Mouse (Mus musculus) left cerebral cortex, postnatal 36 days (tissue): Measurements from ENCODE around the gene Mrm2. TPM values are rescaled to one million over a fixed set of nuclear protein-coding genes. Genes with fewer than 3 reads are reported as not detected.

ENCODE experiments used
- DNase-seq, 2 experiments: peaks; one replicate each; pipeline ENCODE4 v3.0.0; 2021 to 2022; ENCODE audit warnings: low spot score in 2 of 2, mixed read lengths in 1 of 2
- intact Hi-C: fragments of 180-260 bp; cut with DNase I; formaldehyde crosslinking; loops from one replicate; pipeline ENCODE4 v1.15.1; 2025
- total RNA-seq, 2 experiments: library from RNA; stranded (reverse); gene quantifications; 2 replicates each; pipeline ENCODE4 v1.2.3; 2021

The Mrm2 gene
- total RNA-seq, 2 experiments from 2014 or later, result 8.9 to 11.5 TPM

- DNase-seq, result no peak
- intact Hi-C loops, result loop anchor here (10.0 kb wide), 1 partner anchor 255 kb away; the partner anchor contains the start of gene Lfng
These were observed 18.2 kb upstream of the Mrm2 start for GRCm38 (mm10) chr5:140349882-140350281.

- no peak for DNase-seq
- intact Hi-C loops, result loop anchor here (10.0 kb wide), 1 partner anchor 259 kb away; the partner anchor contains the start of gene Lfng
These were observed 14.4 kb upstream of the Mrm2 start for GRCm38 (mm10) chr5:140346050-140346449.

- intact Hi-C loops, result loop anchor here (10.0 kb wide), 1 partner anchor 260 kb away; the partner anchor contains the start of gene Lfng
- no peak for DNase-seq
These were observed 13.5 kb upstream of the Mrm2 start for GRCm38 (mm10) chr5:140345244-140345643.

GRCm38 (mm10) chr5:140342880-140343279 lies 11.2 kb upstream of the Mrm2 start:
- intact Hi-C loops, result loop anchor here (10.0 kb wide), 1 partner anchor 262 kb away; the partner anchor contains the start of gene Lfng
- DNase-seq, result no peak

- intact Hi-C loops, result loop anchor here (5.0 to 10.0 kb wide), 2 partner anchors 72 to 265 kb away; partner anchors contain the start of gene Lfng
These were observed 8.1 kb upstream of the Mrm2 start for GRCm38 (mm10) chr5:140339836-140340235.

GRCm38 (mm10) chr5:140338779-140339178 lies 7.1 kb upstream of the Mrm2 start:
- intact Hi-C loops, result loop anchor here (5.0 kb wide), 1 partner anchor 74 kb away; no protein-coding TSS in a partner anchor
- DNase-seq, result no peak

More at GRCm38 (mm10) chr5:140339836-140340235, 8.1 kb upstream of the Mrm2 start:
- DNase-seq, result no peak

GRCm38 (mm10) chr5:140336680-140337079 lies 5.0 kb upstream of the Mrm2 start:
- intact Hi-C loops, result loop anchor here (5.0 kb wide), 1 partner anchor 76 kb away; no protein-coding TSS in a partner anchor
- DNase-seq, result peak in 1 of 2 experiments; percentile 15

GRCm38 (mm10) chr5:140333631-140334030 lies 1.9 kb upstream of the Mrm2 start:
- intact Hi-C loops, result loop anchor here (5.0 kb wide), 1 partner anchor 496 kb away; no protein-coding TSS in a partner anchor
- no peak for DNase-seq

- DNase-seq, result no peak
- intact Hi-C loops, result loop anchor here (5.0 kb wide), 1 partner anchor 495 kb away; no protein-coding TSS in a partner anchor
These were observed 821 bp upstream of the Mrm2 start for GRCm38 (mm10) chr5:140332519-140332918.

GRCm38 (mm10) chr5:140324058-140324457 lies 7.6 kb downstream of the Mrm2 start:
- no peak for DNase-seq
- intact Hi-C loops, result loop anchor here (5.0 kb wide), 1 partner anchor 93 kb away; the partner anchor contains the start of gene Eif3b

GRCm38 (mm10) chr5:140321756-140322575 lies 9.7 kb downstream of the Mrm2 start:
- DNase-seq, result no peak
- intact Hi-C loops, result loop anchor here (5.0 kb wide), 1 partner anchor 95 kb away; the partner anchor contains the start of gene Eif3b

GRCm38 (mm10) chr5:140321042-140321755 lies 10.5 kb downstream of the Mrm2 start, which contains the start of the genes Mad1l1 and Nudt1:
Gene Mad1l1 (minus strand): TSS chr5:140321552.
Gene Nudt1 (plus strand): TSS chr5:140321656.
- intact Hi-C loops, result loop anchor here (5.0 kb wide), 1 partner anchor 96 kb away; the partner anchor contains the start of gene Eif3b
- DNase-seq, result peak; percentile 89 to 91

GRCm38 (mm10) chr5:140316716-140317115 lies 15.0 kb downstream of the Mrm2 start:
- intact Hi-C loops, result no loop called here

GRCm38 (mm10) chr5:140307602-140308001 lies 24.1 kb downstream of the Mrm2 start:
- DNase-seq, result no peak
- intact Hi-C loops, result no loop called here

More at GRCm38 (mm10) chr5:140316716-140317115, 15.0 kb downstream of the Mrm2 start:
- DNase-seq, result no peak

GRCm38 (mm10) chr5:140306016-140306415 lies 25.7 kb downstream of the Mrm2 start:
- DNase-seq, result no peak
- intact Hi-C loops, result no loop called here

- intact Hi-C loops, result no loop called here
- DNase-seq, result no peak
These were observed 33.4 kb downstream of the Mrm2 start for GRCm38 (mm10) chr5:140298291-140298690.

- DNase-seq, result peak; percentile 26 to 57
- intact Hi-C loops, result loop anchor here (5.0 kb wide), 3 partner anchors 95 to 455 kb away; partner anchors contain the start of gene Elfn1
These were observed 39.5 kb downstream of the Mrm2 start for GRCm38 (mm10) chr5:140292152-140292551.

- intact Hi-C loops, result no loop called here
- no peak for DNase-seq
These were observed 42.5 kb downstream of the Mrm2 start for GRCm38 (mm10) chr5:140289161-140289560.

GRCm38 (mm10) chr5:140288287-140288686 lies 43.4 kb downstream of the Mrm2 start:
- intact Hi-C loops, result no loop called here
- no peak for DNase-seq
